Mouse (Mus musculus) spleen, adult 2 months (tissue): ENCODE results near the gene Pygm.

ENCODE experiments used
- CTCF ChIP-seq: fragments of 200-500 bp; IDR thresholded peaks from 2 replicates; pipeline ENCODE4 v1.5.1; 2011; ENCODE audit warnings: mild to moderate bottlenecking, inconsistent platforms; ENCODE audit not compliant: insufficient read depth, insufficient read length, insufficient replicate concordance; ENCODE audit errors: extremely low read depth
- POLR2A ChIP-seq: fragments of 200-500 bp; IDR thresholded peaks from 2 replicates; pipeline ENCODE4 v1.6.1; 2011; ENCODE audit warnings: low read depth, low read length, inconsistent platforms

GRCm38 (mm10) chr19:6352107-6352505, 32.1 kb upstream of the Pygm start:
- no peak for TF ChIP-seq CTCF
- no peak for TF ChIP-seq POLR2A
